ENCODE assay signal across 18 mouse cellular contexts in genomic region chr16:70407780-70408179, GRCm38 (mm10).
"Had no signal": no experiment of that assay in that cellular context is flagged by ENCODE, and none has a peak within 500 bp of the region (broad histone marks: within the 10 kb centered on the region; RNA-seq: fewer than 3 reads in every experiment).

No protein-coding gene starts in this region.

- H3K27ac ChIP-seq: kidney, embryonic 15.5 days; limb, embryonic 12.5 days; liver, embryonic 13.5 days; lung, embryonic 15.5 days; macrophage; midbrain, embryonic 10.5 days; midbrain, embryonic 15.5 days; neural tube, embryonic 13.5 days; stomach, embryonic 15.5 days had no signal

- H3K27me3 ChIP-seq: kidney, embryonic 15.5 days; limb, embryonic 12.5 days; liver, embryonic 13.5 days; lung, embryonic 15.5 days; midbrain, embryonic 15.5 days; neural tube, embryonic 13.5 days; stomach, embryonic 15.5 days had no signal

- H3K9me3 ChIP-seq: kidney, embryonic 15.5 days; limb, embryonic 12.5 days; liver, embryonic 13.5 days; lung, embryonic 15.5 days; midbrain, embryonic 10.5 days; midbrain, embryonic 15.5 days; neural tube, embryonic 13.5 days; stomach, embryonic 15.5 days had no signal

- H3K4me3 ChIP-seq: kidney, embryonic 15.5 days; limb, embryonic 12.5 days; liver, embryonic 13.5 days; lung, embryonic 15.5 days; midbrain, embryonic 10.5 days; midbrain, embryonic 15.5 days; neural tube, embryonic 13.5 days; stomach, embryonic 15.5 days had no signal

- H3K36me3 ChIP-seq: kidney, embryonic 15.5 days; limb, embryonic 12.5 days; liver, embryonic 13.5 days; lung, embryonic 15.5 days; midbrain, embryonic 10.5 days; midbrain, embryonic 15.5 days; neural tube, embryonic 13.5 days; stomach, embryonic 15.5 days had no signal

- DNase-seq: kidney, postnatal 25 days; layer of hippocampus, postnatal 36 days; liver; liver, embryonic 13.5 days; liver, postnatal 0 days; lung, postnatal 14 days; right cerebral cortex, postnatal 14 days; thymus, adult 2 months; thymus, postnatal 25 days had no signal

- ATAC-seq: intestine, postnatal 0 days; liver, postnatal 0 days; midbrain, embryonic 15.5 days had no signal

- H3K9ac ChIP-seq: kidney, embryonic 15.5 days; limb, embryonic 12.5 days; liver, embryonic 13.5 days; liver, postnatal 0 days; lung, embryonic 15.5 days; midbrain, embryonic 15.5 days; neural tube, embryonic 13.5 days; stomach, embryonic 15.5 days had no signal

- H3K4me1 ChIP-seq: kidney, embryonic 15.5 days; limb, embryonic 12.5 days; liver, embryonic 13.5 days; lung, embryonic 15.5 days; midbrain, embryonic 10.5 days; midbrain, embryonic 15.5 days; neural tube, embryonic 13.5 days; stomach, embryonic 15.5 days had no signal

- H3K4me2 ChIP-seq: kidney, embryonic 15.5 days; limb, embryonic 12.5 days; liver, embryonic 13.5 days; lung, embryonic 15.5 days; midbrain, embryonic 15.5 days; neural tube, embryonic 13.5 days; stomach, embryonic 15.5 days had no signal
